Mouse (Mus musculus): ENCODE measurements around the gene Arhgap15.

GRCm38 (mm10) chr2:44016720-44017119 lies 268.1 kb downstream of the Arhgap15 start:
- no peak for TF ChIP-seq POLR2A (IDR thresholded peaks at IDR 0.05; ENCODE audit: low read depth, low read length)
- no peak for TF ChIP-seq CTCF (IDR thresholded peaks at IDR 0.05; ENCODE audit: extremely low read depth, insufficient read depth, insufficient read length, insufficient replicate concordance)
